Mouse (Mus musculus) monocyte, adult 59 days (primary cell): ENCODE measurements around the gene 4930469K13Rik. TPM values are rescaled to one million over a fixed set of nuclear protein-coding genes. Genes with fewer than 3 reads are reported as not detected.

ENCODE experiments used
- total RNA-seq, 2 experiments: library from RNA; stranded (reverse); gene quantifications; one replicate each; pipeline ENCODE4 v1.2.4; 2023

4930469K13Rik gene
- total RNA-seq = not detected

GRCm38 (mm10) chr11:34098422-34098821 lies at the start of gene 4930469K13Rik:
Gene 4930469K13Rik, minus strand, starts transcription at chr11:34098554.

GRCm38 (mm10) chr11:34046767-34047541 lies 51.4 kb downstream of the 4930469K13Rik start, which contains the start of gene Lcp2:
Gene Lcp2, plus strand, starts transcription at chr11:34046920.

GRCm38 (mm10) chr11:33992938-33993337 lies 105.4 kb downstream of the 4930469K13Rik start, which contains the start of gene Kcnip1:
Gene Kcnip1, minus strand, starts transcription at chr11:33993152.

GRCm38 (mm10) chr11:33962688-33963407 lies 135.5 kb downstream of the 4930469K13Rik start, which contains the start of gene Kcnmb1:
Gene Kcnmb1, plus strand, starts transcription at chr11:33963013.

Other genes starting within 250 kb of the 4930469K13Rik start
- gene Kcnmb1, start 135.5 kb downstream of the 4930469K13Rik start, total RNA-seq = not detected
- gene Kcnip1, start 105.4 kb downstream of the 4930469K13Rik start, total RNA-seq = under 1 TPM in 1 of 2 experiments, not detected in 1; 0.18 TPM
- gene Lcp2, start 51.6 kb downstream of the 4930469K13Rik start, total RNA-seq = 100 to 1,000 TPM; 327 to 330 TPM
- gene Foxi1, start 109.5 kb upstream of the 4930469K13Rik start, total RNA-seq = not detected
- gene Fam196b, start 216.3 kb upstream of the 4930469K13Rik start, total RNA-seq = not detected